Mouse (Mus musculus): ENCODE data around the gene Cxcl3. TPM values are rescaled to one million over a fixed set of nuclear protein-coding genes. Genes with fewer than 3 reads are reported as not detected.

Gene Cxcl3
- total RNA-seq (2021), result under 1 TPM in 1 of 2 experiments, not detected in 1; 0.17 TPM
- long read RNA-seq, result 0 reads

GRCm38 (mm10) chr5:90785659-90786588 lies at the start of gene Cxcl3:
TSS of gene Cxcl3 (plus strand) at chr5:90786103.
- DNase-seq (ENCODE audit: low spot score in 2 of 2), result no peak

GRCm38 (mm10) chr5:90742029-90742428 lies 43.9 kb upstream of the Cxcl3 start:
- DNase-seq (ENCODE audit: low spot score in 2 of 2), result no peak

GRCm38 (mm10) chr5:90753934-90754333 lies 32.0 kb upstream of the Cxcl3 start:
- no peak for DNase-seq (ENCODE audit: low spot score in 2 of 2)

- no peak for DNase-seq (ENCODE audit: low spot score in 2 of 2)
Observed at GRCm38 (mm10) chr5:90758020-90758605, 27.8 kb upstream of the Cxcl3 start.

- DNase-seq (ENCODE audit: low spot score in 2 of 2), result no peak
Observed at GRCm38 (mm10) chr5:90759077-90760065, 26.5 kb upstream of the Cxcl3 start, which contains the start of gene Cxcl5. TSS of gene Cxcl5 (plus strand) at chr5:90759360.

- no peak for DNase-seq (ENCODE audit: low spot score in 2 of 2)
Observed at GRCm38 (mm10) chr5:90760303-90760702, 25.6 kb upstream of the Cxcl3 start.

- no peak for DNase-seq (ENCODE audit: low spot score in 2 of 2)
Observed at GRCm38 (mm10) chr5:90760844-90761243, 25.1 kb upstream of the Cxcl3 start.

- DNase-seq (ENCODE audit: low spot score in 2 of 2), result no peak
Observed at GRCm38 (mm10) chr5:90761834-90762233, 24.1 kb upstream of the Cxcl3 start.

GRCm38 (mm10) chr5:90763912-90764665 lies 21.8 kb upstream of the Cxcl3 start:
- no peak for DNase-seq (ENCODE audit: low spot score in 2 of 2)

- DNase-seq (ENCODE audit: low spot score in 2 of 2), result no peak
Observed at GRCm38 (mm10) chr5:90765821-90766606, 19.9 kb upstream of the Cxcl3 start.

- no peak for DNase-seq (ENCODE audit: low spot score in 2 of 2)
Observed at GRCm38 (mm10) chr5:90768218-90768617, 17.7 kb upstream of the Cxcl3 start, which contains the start of gene Ppbp. TSS of gene Ppbp (plus strand) at chr5:90768518.

- DNase-seq (ENCODE audit: low spot score in 2 of 2), result no peak
Observed at GRCm38 (mm10) chr5:90771369-90771768, 14.5 kb upstream of the Cxcl3 start.

- DNase-seq (ENCODE audit: low spot score in 2 of 2), result no peak
Observed at GRCm38 (mm10) chr5:90771880-90772653, 13.8 kb upstream of the Cxcl3 start, which contains the start of gene Pf4. TSS of gene Pf4 (plus strand) at chr5:90772435.

- DNase-seq (ENCODE audit: low spot score in 2 of 2), result no peak
Observed at GRCm38 (mm10) chr5:90775562-90775961, 10.3 kb upstream of the Cxcl3 start.

GRCm38 (mm10) chr5:90777621-90778020 lies 8.3 kb upstream of the Cxcl3 start:
- DNase-seq (ENCODE audit: low spot score in 2 of 2), result no peak

- no peak for DNase-seq (ENCODE audit: low spot score in 2 of 2)
Observed at GRCm38 (mm10) chr5:90778856-90779255, 7.0 kb upstream of the Cxcl3 start.

GRCm38 (mm10) chr5:90783697-90784096 lies 2.2 kb upstream of the Cxcl3 start:
- no peak for DNase-seq (ENCODE audit: low spot score in 2 of 2)

- DNase-seq (ENCODE audit: low spot score in 2 of 2), result no peak
Observed at GRCm38 (mm10) chr5:90788114-90788513, 2.2 kb downstream of the Cxcl3 start.
